Mouse (Mus musculus) bone marrow, adult 2 months (tissue): ENCODE measurements around the gene Wdr83.

ENCODE experiments used
- CTCF ChIP-seq: fragments of 200-500 bp; IDR thresholded peaks from 2 replicates; pipeline ENCODE4 v1.5.1; 2011; ENCODE audit warnings: low read length, control low read depth; ENCODE audit not compliant: control insufficient read depth, insufficient read depth
- POLR2A ChIP-seq: fragments of 200-500 bp; IDR thresholded peaks from 2 replicates; pipeline ENCODE4 v1.6.1; 2011; ENCODE audit warnings: low read depth, mild to moderate bottlenecking, control low read depth, low read length, borderline replicate concordance; ENCODE audit not compliant: control insufficient read depth

DNA sequence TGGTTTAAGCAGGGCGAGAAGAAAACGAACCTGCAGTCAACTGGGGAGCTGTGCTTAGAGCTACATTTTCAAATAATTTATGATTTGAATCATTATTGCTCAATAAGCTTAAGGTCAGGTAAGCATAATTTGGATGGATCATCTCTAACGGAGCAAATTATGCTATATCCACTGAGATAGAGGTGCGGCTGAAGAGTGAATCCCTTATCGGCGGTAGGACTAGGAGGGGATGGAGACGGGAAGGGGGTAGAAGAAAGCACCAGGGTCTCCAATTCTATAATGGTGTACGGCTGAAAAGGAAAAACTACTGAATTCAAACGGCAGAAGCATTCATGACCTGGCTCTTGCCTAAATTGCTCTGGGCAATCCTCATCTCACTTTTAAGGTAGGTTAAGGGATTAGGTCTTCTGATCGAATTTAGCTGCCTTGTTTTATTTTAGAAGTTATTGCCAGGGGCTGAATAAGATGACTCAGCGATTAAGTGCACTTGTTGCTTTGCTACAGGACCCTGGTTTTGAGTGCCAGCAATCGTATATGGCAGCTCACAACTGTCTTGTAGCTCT, 45.9 kb downstream of the Wdr83 start:
- TF ChIP-seq POLR2A (no peak), CTCF (no peak)
